Mouse (Mus musculus) spleen, adult 2 months (tissue): ENCODE data around the gene Igfbp7. TPM values are rescaled to one million over a fixed set of nuclear protein-coding genes. Genes with fewer than 3 reads are reported as not detected.

Experiments
- DNase-seq, 2 experiments: peaks; one replicate each; pipeline versions ENCODE4 v3.0.0 to v3.0.0-alpha.2; 2012 to 2021; ENCODE audit warnings: low spot score in 2 of 2, low read depth in 1 of 2
- H3K27ac ChIP-seq: fragments of 200-500 bp; 2 replicates; pipeline ENCODE4 v1.5.1; 2012; ENCODE audit warnings: low read length, inconsistent platforms; ENCODE audit not compliant: insufficient read depth
- H3K27me3 ChIP-seq: fragments of 200-500 bp; 2 replicates; pipeline ENCODE4 v1.6.1; 2012; ENCODE audit warnings: mild to moderate bottlenecking, moderate library complexity, low read length, inconsistent platforms; ENCODE audit not compliant: control insufficient read depth, insufficient read depth
- H3K36me3 ChIP-seq: fragments of 200-500 bp; 2 replicates; pipeline ENCODE4 v1.6.1; 2012; ENCODE audit warnings: mild to moderate bottlenecking, low read length, inconsistent platforms; ENCODE audit not compliant: control insufficient read depth, insufficient read depth
- H3K4me1 ChIP-seq: fragments of 200-500 bp; 2 replicates; pipeline ENCODE4 v1.6.1; 2011; ENCODE audit warnings: inconsistent platforms; ENCODE audit not compliant: control insufficient read depth, insufficient read depth, insufficient read length
- H3K4me3 ChIP-seq: fragments of 200-500 bp; 2 replicates; pipeline ENCODE4 v1.5.1; 2011; ENCODE audit warnings: mild to moderate bottlenecking, inconsistent platforms; ENCODE audit not compliant: insufficient read depth, insufficient read length; ENCODE audit errors: extremely low read depth
- CTCF ChIP-seq: fragments of 200-500 bp; IDR thresholded peaks from 2 replicates; pipeline ENCODE4 v1.5.1; 2011; ENCODE audit warnings: mild to moderate bottlenecking, inconsistent platforms; ENCODE audit not compliant: insufficient read depth, insufficient read length, insufficient replicate concordance; ENCODE audit errors: extremely low read depth
- POLR2A ChIP-seq: fragments of 200-500 bp; IDR thresholded peaks from 2 replicates; pipeline ENCODE4 v1.6.1; 2011; ENCODE audit warnings: low read depth, low read length, inconsistent platforms
- WGBS: fragments of 180-500 bp; shearing (Covaris S2); methylation state at CpG from one replicate; pipeline ENCODE4 v1.1.7; 2018; 5-methylcytosine and 5-hydroxymethylcytosine counted together
- polyA plus RNA-seq: library from polyadenylated mRNA; depleted of rRNA; stranded (reverse); fragments of >200 nt; gene quantifications from 2 replicates; pipeline ENCODE4 v1.2.3, GENCODE M21; 2012

The Igfbp7 gene
- polyA plus RNA-seq, 1 experiment, result 2,807 TPM

DNA sequence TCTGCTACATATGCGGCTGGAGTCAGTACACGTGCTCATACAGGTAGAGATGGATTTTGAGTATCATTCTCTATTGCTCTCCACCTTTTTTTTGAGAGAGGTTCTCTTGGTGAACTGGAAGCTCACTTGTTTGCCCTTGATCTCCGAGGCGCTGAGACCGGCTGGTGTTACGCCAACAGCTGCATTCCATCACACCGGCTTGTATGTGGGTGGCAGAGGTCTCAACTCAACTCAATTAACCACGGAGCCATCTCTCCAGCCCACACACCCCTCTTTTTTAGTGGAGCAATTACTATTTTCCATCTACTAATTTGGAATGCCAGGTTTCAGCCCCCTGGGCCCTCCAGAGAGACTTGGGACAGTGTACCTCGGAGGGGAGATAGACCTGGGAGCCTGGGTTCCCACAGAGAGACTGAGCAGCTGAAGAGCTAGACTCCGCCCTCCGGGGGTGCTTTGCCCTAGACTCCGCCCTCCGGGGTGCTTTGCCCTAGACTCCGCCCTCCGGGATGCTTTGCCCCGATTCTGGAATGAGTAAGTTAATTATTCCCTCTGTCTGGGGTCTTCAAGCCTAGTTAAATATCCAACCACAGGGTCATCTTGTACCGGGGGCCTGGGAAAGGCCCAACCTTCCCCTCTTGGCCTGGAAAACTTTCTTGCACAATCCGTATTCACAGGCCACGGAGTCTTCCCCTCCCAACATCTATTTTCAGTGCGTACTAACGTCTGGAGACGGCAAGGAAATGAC lies 50.3 kb downstream of the Igfbp7 start:
- Histone ChIP-seq H3K27ac (peak overlapping the region; percentile 42), H3K36me3 (no peaks in the 10 kb centered on the region), H3K27me3 (no peaks in the 10 kb centered on the region), H3K4me1 (peaks cover 3% of the 10 kb centered on the region; the same call in 1 of the 2 replicates), H3K4me3 (peak overlapping the region; percentile 34; the same call in 1 of the 2 replicates)
- WGBS, result 27% methylated on average over 22 of the region's 22 CpGs
- peak in 1 of 2 experiments; percentile 48 for DNase-seq
- TF ChIP-seq CTCF (no peak), POLR2A (no peak)

DNA sequence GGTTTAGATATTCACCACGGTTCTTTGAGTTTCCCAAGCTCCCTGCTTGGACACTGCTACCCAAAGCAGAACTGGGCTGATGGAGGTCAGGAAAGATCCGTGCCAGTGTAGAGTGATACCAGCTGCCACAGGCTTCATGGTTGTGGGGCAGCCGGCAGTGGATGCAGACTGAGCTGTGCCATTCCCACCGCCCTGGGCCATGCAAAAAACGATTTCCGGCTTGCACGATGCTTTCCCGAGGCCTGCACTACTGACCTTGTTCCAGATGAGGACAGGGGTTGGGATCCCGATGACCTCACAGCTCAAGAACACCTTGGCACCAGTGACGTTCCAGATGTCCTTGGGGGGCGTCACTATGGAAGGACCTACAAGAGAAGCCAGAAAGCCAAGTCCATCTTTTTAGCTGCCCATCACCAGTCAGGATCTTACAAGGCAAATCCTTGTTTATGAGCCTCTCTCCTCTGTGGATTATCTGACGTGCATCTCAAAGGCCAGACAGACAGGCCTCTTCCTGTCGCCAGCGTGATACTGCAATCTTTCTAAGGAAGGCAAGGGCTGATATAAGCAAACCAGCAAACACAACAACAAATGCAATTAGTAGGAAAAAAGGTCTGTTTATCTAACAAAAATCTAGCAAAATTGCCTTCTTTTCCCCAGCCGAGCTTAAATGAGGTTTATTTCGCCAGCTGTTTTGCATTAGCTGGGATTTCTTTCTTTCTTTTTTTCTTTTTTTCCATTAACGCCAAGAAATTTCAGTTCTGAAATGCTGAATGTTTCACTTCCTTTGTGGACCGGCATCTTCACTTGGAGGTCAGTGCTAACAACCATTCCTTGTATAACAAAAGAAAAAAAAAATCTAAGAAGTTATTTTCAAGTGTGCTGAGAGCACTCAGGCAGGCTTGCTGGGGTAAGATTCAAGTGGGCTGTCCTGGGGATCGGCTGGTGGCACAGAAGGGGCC lies 52.3 kb downstream of the Igfbp7 start:
- 0 out of 2 replicates have a peak overlapping the region, but pooled peaks have one; percentile 55 for H3K27ac ChIP-seq
- no peak for DNase-seq
- no peaks in the 10 kb centered on the region for H3K36me3 ChIP-seq
- H3K27me3 ChIP-seq, result no peaks in the 10 kb centered on the region
- peaks cover 5% of the 10 kb centered on the region; the same call in 1 of the 2 replicates for H3K4me1 ChIP-seq
- no peak for TF ChIP-seq POLR2A
- H3K4me3 ChIP-seq, result no peak overlapping the region
- 81% methylated on average over 19 of the region's 19 CpGs for WGBS

DNA sequence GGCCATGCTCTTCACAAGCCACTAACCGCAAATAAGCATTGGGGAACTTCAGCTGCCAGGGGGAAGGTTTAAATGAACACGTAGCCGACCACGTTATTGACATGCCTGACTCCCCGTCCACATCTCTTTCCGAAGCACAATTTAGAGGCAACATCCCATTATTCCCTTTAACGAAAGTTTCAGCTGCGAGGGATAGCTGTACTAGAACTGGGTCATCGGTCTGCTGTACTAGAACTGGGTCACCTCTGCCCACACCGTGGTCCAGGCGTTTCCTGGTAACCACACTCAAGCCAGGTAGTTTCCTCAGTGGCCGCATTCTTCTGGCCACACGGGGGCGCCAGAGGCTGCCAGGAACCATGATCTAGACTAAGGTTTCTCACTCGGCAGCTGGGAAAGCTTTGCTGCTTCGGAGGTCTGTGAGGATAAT lies 53.5 kb downstream of the Igfbp7 start:
- H3K27me3 ChIP-seq, result no peaks in the 10 kb centered on the region
- 5% methylated on average over 16 of the region's 16 CpGs for WGBS
- no peak overlapping the region for H3K27ac ChIP-seq
- peak; percentile 98 for TF ChIP-seq CTCF
- TF ChIP-seq POLR2A, result no peak
- H3K4me1 ChIP-seq, result peaks cover 5% of the 10 kb centered on the region; the same call in 1 of the 2 replicates
- peaks cover 5% of the 10 kb centered on the region for H3K36me3 ChIP-seq
- peak overlapping the region; percentile 38; the same call in 1 of the 2 replicates for H3K4me3 ChIP-seq
- peak; percentile 40 to 72 for DNase-seq

DNA sequence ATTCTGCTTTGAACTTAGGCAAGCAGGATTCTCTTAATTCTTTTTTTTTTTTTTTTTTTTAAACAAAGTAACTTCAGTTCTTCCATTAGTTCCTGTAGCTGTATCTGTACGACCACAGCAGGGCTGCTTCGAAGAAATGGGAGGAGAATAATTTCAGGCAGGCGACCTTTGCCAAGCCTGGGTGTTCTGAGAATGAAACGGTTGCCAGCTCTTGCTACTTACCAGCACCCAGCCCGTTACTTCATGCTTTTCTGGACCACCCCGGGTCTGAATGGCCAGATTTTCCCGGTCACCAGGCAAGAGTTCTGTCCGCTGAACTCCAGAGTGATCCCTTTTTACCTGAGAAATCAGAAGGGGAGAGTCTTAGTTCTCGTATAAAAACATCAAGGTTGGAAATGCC lies 56.1 kb downstream of the Igfbp7 start:
- Histone ChIP-seq H3K4me1 (peaks cover 2% of the 10 kb centered on the region; the same call in 1 of the 2 replicates), H3K36me3 (peaks cover 22% of the 10 kb centered on the region), H3K4me3 (no peak overlapping the region), H3K27me3 (no peaks in the 10 kb centered on the region), H3K27ac (no peak overlapping the region)
- WGBS, result 80% methylated on average over 9 of the region's 9 CpGs
- TF ChIP-seq CTCF (no peak), POLR2A (no peak)
- no peak for DNase-seq

DNA sequence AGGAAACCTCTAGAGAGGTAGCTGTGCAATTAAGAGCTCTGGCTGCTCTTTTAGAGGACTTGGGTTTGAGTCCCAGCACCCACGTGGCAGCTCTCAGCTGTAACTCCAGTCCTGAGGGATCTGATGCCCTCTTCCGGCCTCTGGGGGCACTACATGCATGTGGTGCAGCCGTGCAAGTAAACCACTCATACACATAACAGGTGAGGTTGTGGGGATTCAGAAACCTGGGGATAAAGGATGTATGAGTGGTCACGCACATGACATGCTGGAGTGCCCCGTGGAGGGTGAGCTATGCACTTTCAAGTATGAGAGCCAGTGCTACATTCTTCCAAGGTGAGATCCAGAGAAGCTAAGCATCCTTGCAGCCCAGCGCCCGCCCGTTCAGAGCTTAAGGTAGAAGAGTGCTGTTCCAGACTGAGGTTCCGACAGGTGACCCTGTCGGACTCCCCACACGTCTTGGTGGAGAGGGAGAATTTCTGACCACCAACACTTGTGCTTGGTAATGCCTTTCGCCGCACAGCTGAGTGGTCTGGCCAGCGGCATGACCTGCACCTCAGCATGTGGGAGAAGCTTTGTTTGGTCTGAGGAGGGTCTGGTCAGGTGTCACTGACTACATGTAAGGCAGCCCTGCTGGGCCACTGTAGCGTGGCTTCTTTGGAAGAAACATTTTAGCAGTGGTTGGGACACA lies 57.7 kb downstream of the Igfbp7 start:
- Histone ChIP-seq H3K4me1 (peaks cover 2% of the 10 kb centered on the region; the same call in 1 of the 2 replicates), H3K27ac (no peak overlapping the region), H3K36me3 (peaks cover 31% of the 10 kb centered on the region), H3K4me3 (no peak overlapping the region), H3K27me3 (no peaks in the 10 kb centered on the region)
- TF ChIP-seq CTCF (no peak), POLR2A (no peak)
- DNase-seq, result no peak
- 95% methylated on average over 15 of the region's 15 CpGs for WGBS

DNA sequence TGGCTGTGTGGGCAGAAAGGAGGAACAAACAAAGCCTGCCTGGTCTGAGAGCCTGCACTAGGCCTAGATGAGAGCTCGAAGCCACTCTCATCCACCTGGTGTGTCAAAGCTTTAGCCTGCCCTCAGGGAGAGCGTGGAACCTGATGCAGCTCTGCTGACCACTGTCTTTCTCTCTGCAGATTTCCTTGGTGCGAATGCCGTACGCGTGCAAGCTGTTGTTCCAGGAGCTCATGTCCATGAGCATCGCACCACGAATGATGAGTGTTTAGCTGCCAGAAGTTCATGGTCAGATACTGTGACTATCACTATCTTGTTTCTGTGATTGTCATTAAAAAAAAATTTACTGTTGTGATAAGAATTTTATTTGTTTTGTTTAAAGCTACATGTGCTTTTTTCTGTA lies 58.9 kb downstream of the Igfbp7 start:
- 95% methylated on average over 8 of the region's 8 CpGs for WGBS
- no peaks in the 10 kb centered on the region for H3K27me3 ChIP-seq
- peaks cover 37% of the 10 kb centered on the region for H3K36me3 ChIP-seq
- TF ChIP-seq CTCF (no peak), POLR2A (no peak)
- no peak overlapping the region for H3K4me3 ChIP-seq
- H3K27ac ChIP-seq, result no peak overlapping the region
- DNase-seq, result no peak
- H3K4me1 ChIP-seq, result peaks cover 2% of the 10 kb centered on the region; the same call in 1 of the 2 replicates
